Comparison of ENCODE assay signal across 9 mouse cellular contexts in the genomic region with DNA sequence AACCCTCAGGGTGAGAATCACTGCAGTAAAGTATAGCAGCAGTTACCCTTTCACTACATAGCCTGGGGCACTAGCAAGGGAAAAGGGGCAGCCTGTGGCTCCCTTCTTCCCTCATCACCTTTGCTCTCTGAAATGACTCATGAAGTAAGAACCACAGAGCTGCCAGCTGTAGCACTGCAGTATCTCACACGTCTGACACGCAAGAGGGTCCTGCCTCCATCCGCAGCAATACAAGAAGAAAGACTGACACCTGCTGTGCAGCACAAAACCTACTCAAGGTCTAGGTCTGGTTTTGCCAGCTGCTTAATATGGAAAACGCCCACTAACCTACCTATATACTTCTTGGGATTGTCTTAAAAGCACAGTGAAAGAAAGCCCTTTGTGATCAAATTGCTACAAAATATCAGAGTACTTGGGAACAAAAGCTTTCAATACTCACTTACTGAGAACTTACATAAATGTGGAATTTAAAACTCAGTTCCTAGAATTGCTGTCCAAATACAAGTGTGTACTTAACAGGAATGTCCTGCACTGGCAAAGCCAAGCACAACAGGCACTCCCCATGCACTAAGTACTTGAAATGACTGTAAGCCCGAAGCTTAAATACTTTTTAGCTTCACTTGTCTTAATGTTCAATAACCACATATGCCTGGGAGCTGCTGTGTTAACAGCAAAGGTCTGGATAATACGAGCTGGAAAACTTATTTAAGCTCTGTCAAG. TPM values are rescaled to one million over a fixed set of nuclear protein-coding genes. Genes with fewer than 3 reads are reported as not detected.
DNase-seq lines count a peak whose midpoint lies in the region; ATAC-seq and TF ChIP-seq lines count a peak whose summit lies in the region.
"Had no signal": no experiment of that assay in that cellular context is flagged by ENCODE, and none has a peak within 500 bp of the region (broad histone marks: within the 10 kb centered on the region; RNA-seq: fewer than 3 reads in every experiment).

No protein-coding gene starts in this region.

- no peak overlapping the region for H3K9ac ChIP-seq in embryonic facial prominence, embryonic 13.5 days
- no peak overlapping the region for H3K9ac ChIP-seq in kidney, embryonic 16.5 days (replicated peaks; ENCODE audit: low read length)
- H3K9ac ChIP-seq in kidney, embryonic 14.5 days (ENCODE audit: low read depth, low read length) = no peak overlapping the region
- 0 out of 2 replicates have a peak overlapping the region, but pooled peaks have one; percentile 5 for H3K9ac ChIP-seq in lung, postnatal 0 days (replicated peaks; ENCODE audit: low read depth)

- no peaks in the 10 kb centered on the region for H3K9me3 ChIP-seq in embryonic facial prominence, embryonic 13.5 days
- H3K9me3 ChIP-seq in embryonic facial prominence, embryonic 10.5 days = no peaks in the 10 kb centered on the region
- no peaks in the 10 kb centered on the region for H3K9me3 ChIP-seq in kidney, embryonic 16.5 days (ENCODE audit: low read length)
- H3K9me3 ChIP-seq in kidney, embryonic 14.5 days (ENCODE audit: control insufficient read depth, low read length) = no peaks in the 10 kb centered on the region
- no peaks in the 10 kb centered on the region for H3K9me3 ChIP-seq in lung, postnatal 0 days (ENCODE audit: low read length)

- peak; percentile 92 for TF ChIP-seq EP300 in lung, postnatal 0 days (IDR thresholded peaks at IDR 0.05)

- peak; percentile 8; the same call in 1 of the 2 replicates for TF ChIP-seq CTCF in lung, postnatal 0 days (IDR thresholded peaks at IDR 0.05)

- no peak overlapping the region for H3K4me3 ChIP-seq in embryonic facial prominence, embryonic 13.5 days
- H3K4me3 ChIP-seq in embryonic facial prominence, embryonic 10.5 days = no peak overlapping the region
- no peak overlapping the region for H3K4me3 ChIP-seq in kidney, embryonic 16.5 days (ENCODE audit: low read length)
- no peak overlapping the region for H3K4me3 ChIP-seq in kidney, embryonic 14.5 days (ENCODE audit: low read length)
- peak overlapping the region; percentile 94 for H3K4me3 ChIP-seq in lung, postnatal 0 days (ENCODE audit: low read depth, low read length)

- no peak for ATAC-seq in embryonic facial prominence, embryonic 13.5 days (ENCODE audit: insufficient number of reproducible peaks, insufficient read depth, low FRiP score, low TSS enrichment, low read depth)
- ATAC-seq in kidney, embryonic 16.5 days (ENCODE audit: low FRiP score, low TSS enrichment) = no peak
- ATAC-seq in kidney, embryonic 14.5 days (ENCODE audit: low FRiP score, low TSS enrichment) = no peak
- peak; percentile 51 for ATAC-seq in lung, postnatal 0 days

- DNase-seq in embryonic facial prominence, embryonic 10.5 days (ENCODE audit: low spot score) = no peak
- DNase-seq in ES-CJ7 (ENCODE audit: low read depth, low spot score) = peak; percentile 8
- peak; percentile 83 for DNase-seq in lung, postnatal 0 days (ENCODE audit: low spot score)
- no peak for DNase-seq in layer of hippocampus, adult 11-12 months (ENCODE audit: low spot score)
- DNase-seq in urinary bladder, postnatal 14 days (ENCODE audit: low spot score) = no peak
- DNase-seq: gastrocnemius, postnatal 36 days had no signal

- H3K27ac ChIP-seq in embryonic facial prominence, embryonic 13.5 days = no peak overlapping the region
- no peak overlapping the region for H3K27ac ChIP-seq in embryonic facial prominence, embryonic 10.5 days (replicated peaks)
- H3K27ac ChIP-seq in kidney, embryonic 16.5 days (ENCODE audit: low read length) = no peak overlapping the region
- H3K27ac ChIP-seq in kidney, embryonic 14.5 days (ENCODE audit: low read depth, low read length) = no peak overlapping the region
- peak overlapping the region; percentile 95 for H3K27ac ChIP-seq in lung, postnatal 0 days (ENCODE audit: low read length)

- peak overlapping the region; percentile 69 for H3K4me2 ChIP-seq in embryonic facial prominence, embryonic 13.5 days
- H3K4me2 ChIP-seq in kidney, embryonic 16.5 days (replicated peaks; ENCODE audit: low read depth, low read length) = peak overlapping the region; percentile 55
- H3K4me2 ChIP-seq in kidney, embryonic 14.5 days (replicated peaks; ENCODE audit: low read depth, low read length) = no peak overlapping the region; the same call in 1 of the 2 replicates
- peak overlapping the region; percentile 78 for H3K4me2 ChIP-seq in lung, postnatal 0 days (replicated peaks; ENCODE audit: low read depth, low read length)

- peaks cover 16% of the 10 kb centered on the region; the same call in 1 of the 2 replicates for H3K4me1 ChIP-seq in embryonic facial prominence, embryonic 13.5 days
- peaks cover 18% of the 10 kb centered on the region for H3K4me1 ChIP-seq in embryonic facial prominence, embryonic 10.5 days
- H3K4me1 ChIP-seq in kidney, embryonic 16.5 days (ENCODE audit: insufficient read depth, low read length) = peaks cover 25% of the 10 kb centered on the region
- peaks cover 5% of the 10 kb centered on the region; the same call in 1 of the 2 replicates for H3K4me1 ChIP-seq in kidney, embryonic 14.5 days (ENCODE audit: control insufficient read depth, insufficient read depth, low read length)
- peaks cover 3% of the 10 kb centered on the region; the same call in 1 of the 2 replicates for H3K4me1 ChIP-seq in lung, postnatal 0 days (ENCODE audit: insufficient read depth, low read depth, low read length)

- H3K27me3 ChIP-seq in embryonic facial prominence, embryonic 13.5 days = no peaks in the 10 kb centered on the region
- H3K27me3 ChIP-seq in embryonic facial prominence, embryonic 10.5 days (replicated peaks; ENCODE audit: low read depth, poor library complexity, severe bottlenecking) = peaks cover 14% of the 10 kb centered on the region
- no peaks in the 10 kb centered on the region for H3K27me3 ChIP-seq in kidney, embryonic 16.5 days (ENCODE audit: insufficient read depth, low read length)
- H3K27me3 ChIP-seq in kidney, embryonic 14.5 days (ENCODE audit: control insufficient read depth, insufficient read depth, low read length) = no peaks in the 10 kb centered on the region
- H3K27me3 ChIP-seq in lung, postnatal 0 days (replicated peaks; ENCODE audit: insufficient read depth, low read length) = no peaks in the 10 kb centered on the region

- 62% methylated on average over 6 of the region's 6 CpGs for WGBS in embryonic facial prominence, embryonic 13.5 days
- 72% methylated on average over 6 of the region's 6 CpGs for WGBS in embryonic facial prominence, embryonic 10.5 days
- WGBS in kidney, embryonic 16.5 days = 69% methylated on average over 6 of the region's 6 CpGs
- 68% methylated on average over 6 of the region's 6 CpGs for WGBS in kidney, embryonic 14.5 days
- 44% methylated on average over 6 of the region's 6 CpGs for WGBS in lung, postnatal 0 days

- peaks cover 3% of the 10 kb centered on the region for H3K36me3 ChIP-seq in embryonic facial prominence, embryonic 13.5 days
- H3K36me3 ChIP-seq in embryonic facial prominence, embryonic 10.5 days (replicated peaks) = peaks cover 4% of the 10 kb centered on the region
- H3K36me3 ChIP-seq in kidney, embryonic 16.5 days (ENCODE audit: insufficient read depth, low read length) = peaks cover 3% of the 10 kb centered on the region; the same call in 1 of the 2 replicates
- peaks cover 3% of the 10 kb centered on the region; the same call in 1 of the 2 replicates for H3K36me3 ChIP-seq in kidney, embryonic 14.5 days (ENCODE audit: control insufficient read depth, insufficient read depth, low read length)
- no peaks in the 10 kb centered on the region for H3K36me3 ChIP-seq in lung, postnatal 0 days (ENCODE audit: insufficient read depth, low read length)

RNA-seq across cellular contexts. Expression of gene Fdx1, which starts 2.0 kb away (rescaled TPM):
- 56.5 and 66.5 TPM in 2 replicates for polyA plus RNA-seq in embryonic facial prominence, embryonic 13.5 days (2015; fragmentation: Nextera tagmentation; extraction: Ambion mirVana)
- 53.9 and 59.5 TPM in 2 replicates for polyA plus RNA-seq in embryonic facial prominence, embryonic 10.5 days (2016; fragmentation: Nextera tagmentation; extraction: Ambion mirVana)
- polyA plus RNA-seq in kidney, embryonic 16.5 days (2015; fragmentation: Nextera tagmentation; extraction: Ambion mirVana) = 114 and 119 TPM in 2 replicates
- polyA plus RNA-seq in kidney, embryonic 14.5 days (2014; fragmentation: Nextera tagmentation; extraction: Ambion mirVana) = 93.5 and 110 TPM in 2 replicates
- polyA plus RNA-seq in lung, postnatal 0 days (2015; fragmentation: Nextera tagmentation; extraction: Ambion mirVana) = 217 and 260 TPM in 2 replicates

Comparison
In these comparisons a context has a peak if more than half of its experiments do, and no peak if none do; other contexts are left out.
1. DNase-seq: peak in ES-CJ7 (single experiment) and lung, postnatal 0 days (single experiment); none in embryonic facial prominence, embryonic 10.5 days (single experiment), layer of hippocampus, adult 11-12 months (single experiment) and urinary bladder, postnatal 14 days (single experiment).